Mouse (Mus musculus) right cerebral cortex, adult 18-20 months (tissue): Measurements from ENCODE around the gene Smug1.

Experiments used
- DNase-seq: peaks from one replicate; pipeline ENCODE4 v3.0.0; 2022; ENCODE audit warnings: mixed read lengths

Smug1 gene

GRCm38 (mm10) chr15:103167042-103167615, at the start of gene Smug1:
TSS of gene Smug1 (minus strand) at chr15:103167092.
- DNase-seq = no peak

- DNase-seq = no peak
These were observed 49.2 kb upstream of the Smug1 start for GRCm38 (mm10) chr15:103216052-103216451.

- DNase-seq = peak; percentile 93
These were observed 48.3 kb upstream of the Smug1 start for GRCm38 (mm10) chr15:103214971-103215907.

- no peak for DNase-seq
These were observed 47.3 kb upstream of the Smug1 start for GRCm38 (mm10) chr15:103214149-103214548.

- no peak for DNase-seq
These were observed 38.3 kb upstream of the Smug1 start for GRCm38 (mm10) chr15:103205156-103205555.

- no peak for DNase-seq
These were observed 35.3 kb upstream of the Smug1 start for GRCm38 (mm10) chr15:103202088-103202793.

- no peak for DNase-seq
These were observed 30.9 kb upstream of the Smug1 start for GRCm38 (mm10) chr15:103197785-103198184.

GRCm38 (mm10) chr15:103196835-103197234, 29.9 kb upstream of the Smug1 start:
- DNase-seq = no peak

GRCm38 (mm10) chr15:103193606-103194005, 26.7 kb upstream of the Smug1 start:
- DNase-seq = no peak

- peak; percentile 29 for DNase-seq
These were observed 23.9 kb upstream of the Smug1 start for GRCm38 (mm10) chr15:103190531-103191462.

GRCm38 (mm10) chr15:103190083-103190482, 23.2 kb upstream of the Smug1 start:
- DNase-seq = no peak

GRCm38 (mm10) chr15:103187803-103188202, 20.9 kb upstream of the Smug1 start:
- no peak for DNase-seq

GRCm38 (mm10) chr15:103185462-103186198, 18.7 kb upstream of the Smug1 start:
- peak; percentile 46 for DNase-seq

GRCm38 (mm10) chr15:103183651-103184610, 17.0 kb upstream of the Smug1 start:
- DNase-seq = no peak

GRCm38 (mm10) chr15:103183135-103183534, 16.2 kb upstream of the Smug1 start:
- DNase-seq = peak; percentile 62

- DNase-seq = peak; percentile 69
These were observed 15.4 kb upstream of the Smug1 start for GRCm38 (mm10) chr15:103182166-103182790.

GRCm38 (mm10) chr15:103180406-103180805, 13.5 kb upstream of the Smug1 start:
- DNase-seq = no peak

GRCm38 (mm10) chr15:103178767-103179166, 11.9 kb upstream of the Smug1 start:
- DNase-seq = no peak

- DNase-seq = no peak
These were observed 11.2 kb upstream of the Smug1 start for GRCm38 (mm10) chr15:103178137-103178536.

- DNase-seq = no peak
These were observed 10.7 kb upstream of the Smug1 start for GRCm38 (mm10) chr15:103177611-103178041.
